Mouse (Mus musculus) C2C12 (cell line): ENCODE measurements around the gene Sgf29. TPM values are rescaled to one million over a fixed set of nuclear protein-coding genes. Genes with fewer than 3 reads are reported as not detected.

ENCODE experiments used
- H3K27me3 ChIP-seq: one replicate; pipeline ENCODE4 v1.6.1; 2011; ENCODE audit not compliant: control insufficient read depth, insufficient read depth, insufficient read length
- H3K36me3 ChIP-seq: one replicate; pipeline ENCODE4 v1.6.1; 2011; ENCODE audit not compliant: control insufficient read depth, insufficient read depth
- H3K4me3 ChIP-seq: one replicate; pipeline ENCODE4 v1.5.1; 2011; ENCODE audit warnings: mild to moderate bottlenecking, control low read depth; ENCODE audit not compliant: poor library complexity, insufficient read depth, severe bottlenecking
- H3K79me2 ChIP-seq: one replicate; pipeline ENCODE4 v1.6.1; 2011; ENCODE audit not compliant: control insufficient read depth, insufficient read depth
- H3K79me3 ChIP-seq: one replicate; pipeline ENCODE4 v1.6.1; 2011; ENCODE audit warnings: low read depth, control low read depth
- H3ac ChIP-seq: one replicate; pipeline ENCODE3; 2011; ENCODE audit warnings: low read depth; ENCODE audit not compliant: control insufficient read depth, insufficient read length
- CEBPB ChIP-seq: IDR thresholded peaks from one replicate; pipeline ENCODE4 v1.6.1; 2011; ENCODE audit warnings: low read depth, mild to moderate bottlenecking, control low read depth, moderate library complexity
- CTCF ChIP-seq: IDR thresholded peaks from one replicate; pipeline ENCODE4 v1.5.1; 2011; ENCODE audit not compliant: control insufficient read depth, insufficient read depth, insufficient read length
- FOSL1 ChIP-seq: IDR thresholded peaks from one replicate; pipeline ENCODE4 v1.8.0; 2011; ENCODE audit warnings: mild to moderate bottlenecking, low read length; ENCODE audit not compliant: poor library complexity, insufficient read depth, severe bottlenecking
- MAX ChIP-seq: IDR thresholded peaks from one replicate; pipeline ENCODE4 v1.6.1; 2011; ENCODE audit warnings: mild to moderate bottlenecking, control low read depth
- MYOD1 ChIP-seq: IDR thresholded peaks from one replicate; pipeline ENCODE4 v1.6.1; 2011; ENCODE audit warnings: low read depth; ENCODE audit not compliant: control insufficient read depth, insufficient read length
- MYOG ChIP-seq: IDR thresholded peaks from one replicate; pipeline ENCODE4 v1.6.1; 2011; ENCODE audit not compliant: control insufficient read depth, insufficient read length; ENCODE audit errors: extremely low read depth
- USF1 ChIP-seq: IDR thresholded peaks from one replicate; pipeline ENCODE4 v1.6.1; 2011; ENCODE audit warnings: low read depth, mild to moderate bottlenecking, control low read depth, moderate library complexity
- polyA plus RNA-seq: library from polyadenylated mRNA; unstranded; fragments of >200 nt; fragmentation: generic; extraction: Trizol; gene quantifications from one replicate; pipeline ENCODE4 v1.2.1, GENCODE M21; 2012; ENCODE audit warnings: missing spikeins

The Sgf29 gene
- polyA plus RNA-seq, 1 experiment: 39.3 TPM

DNA sequence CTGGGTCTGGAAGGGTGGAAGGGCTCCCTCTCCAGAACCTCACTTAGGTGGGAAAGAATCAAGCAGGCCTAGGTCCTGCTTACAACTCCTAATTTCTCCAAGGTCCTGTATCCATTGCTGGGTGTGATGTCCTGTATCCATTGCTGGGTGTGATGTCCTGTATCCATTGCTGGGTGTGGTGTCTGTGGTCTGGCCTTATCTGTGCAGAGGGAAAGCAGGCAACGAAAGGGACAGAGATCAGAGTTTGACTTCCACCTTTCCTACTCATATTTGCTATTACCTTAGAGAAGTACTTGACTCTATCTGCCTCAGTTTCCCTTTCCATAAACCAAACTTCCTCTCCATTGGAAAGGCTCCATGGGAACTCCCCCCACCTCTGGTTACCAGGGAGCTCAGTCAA lies 25.7 kb upstream of the Sgf29 start:
- H3K79me2 ChIP-seq: peaks cover 15% of the 10 kb centered on the region
- TF ChIP-seq MYOG (no peak), CTCF (no peak)
- H3K79me3 ChIP-seq: peaks cover 2% of the 10 kb centered on the region
- no peaks in the 10 kb centered on the region for H3K27me3 ChIP-seq
- no peaks in the 10 kb centered on the region for H3K36me3 ChIP-seq
- no peak overlapping the region for H3K4me3 ChIP-seq
- no peak overlapping the region for H3ac ChIP-seq

DNA sequence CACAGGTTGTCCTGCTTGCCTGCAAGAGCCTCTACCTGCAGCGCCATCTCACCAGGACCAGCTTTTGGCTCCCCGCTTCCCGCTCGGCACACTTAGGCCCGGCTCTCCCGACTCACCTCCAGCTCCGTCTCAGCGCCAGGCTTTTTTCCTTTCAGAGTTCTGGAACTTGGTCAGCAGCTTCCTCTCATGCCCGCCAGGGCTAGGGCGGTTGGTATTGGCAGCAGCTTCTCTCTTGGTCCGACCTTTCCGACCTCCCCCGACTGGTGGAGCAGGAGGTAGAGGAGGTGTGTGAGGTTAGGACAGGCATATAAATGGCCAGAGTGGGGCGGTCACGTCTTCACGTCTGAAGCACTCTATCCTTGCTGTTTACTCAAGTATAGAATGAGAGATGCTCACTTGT lies 24.3 kb upstream of the Sgf29 start:
- TF ChIP-seq MYOG (no peak), FOSL1 (no peak), USF1 (no peak), CEBPB (no peak), MAX (no peak), CTCF (no peak), MYOD1 (no peak)
- Histone ChIP-seq H3K4me3 (peak overlapping the region; percentile 36), H3K79me3 (peaks cover 2% of the 10 kb centered on the region), H3K79me2 (peaks cover 15% of the 10 kb centered on the region), H3K27me3 (no peaks in the 10 kb centered on the region), H3K36me3 (no peaks in the 10 kb centered on the region), H3ac (peak overlapping the region; percentile 65)

DNA sequence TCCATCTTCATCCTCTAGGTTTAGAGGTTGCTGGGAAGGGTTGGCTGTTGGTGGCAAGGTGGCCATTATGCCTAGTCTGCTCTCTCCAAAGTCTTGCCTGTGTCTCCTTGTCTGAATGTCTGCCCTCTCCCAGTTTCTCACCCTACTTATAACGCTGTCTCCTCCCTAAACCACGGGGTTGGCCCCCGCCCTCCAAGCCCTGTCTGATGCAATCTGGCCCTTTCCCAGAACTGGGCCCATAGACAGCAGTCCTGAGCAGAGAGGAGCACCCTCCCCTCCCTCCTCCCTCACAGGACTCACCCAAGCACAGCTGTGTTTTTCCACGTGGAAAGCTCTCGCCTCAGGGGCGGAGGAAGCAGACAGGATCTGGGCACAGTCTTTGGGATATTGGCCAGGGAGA lies 23.7 kb upstream of the Sgf29 start:
- Histone ChIP-seq H3ac (peak overlapping the region; percentile 65), H3K27me3 (no peaks in the 10 kb centered on the region), H3K36me3 (no peaks in the 10 kb centered on the region), H3K79me2 (peaks cover 15% of the 10 kb centered on the region), H3K79me3 (peaks cover 2% of the 10 kb centered on the region), H3K4me3 (peak overlapping the region; percentile 36)
- TF ChIP-seq CEBPB (peak; percentile 81), MYOD1 (peak; percentile 67), MAX (no peak)

DNA sequence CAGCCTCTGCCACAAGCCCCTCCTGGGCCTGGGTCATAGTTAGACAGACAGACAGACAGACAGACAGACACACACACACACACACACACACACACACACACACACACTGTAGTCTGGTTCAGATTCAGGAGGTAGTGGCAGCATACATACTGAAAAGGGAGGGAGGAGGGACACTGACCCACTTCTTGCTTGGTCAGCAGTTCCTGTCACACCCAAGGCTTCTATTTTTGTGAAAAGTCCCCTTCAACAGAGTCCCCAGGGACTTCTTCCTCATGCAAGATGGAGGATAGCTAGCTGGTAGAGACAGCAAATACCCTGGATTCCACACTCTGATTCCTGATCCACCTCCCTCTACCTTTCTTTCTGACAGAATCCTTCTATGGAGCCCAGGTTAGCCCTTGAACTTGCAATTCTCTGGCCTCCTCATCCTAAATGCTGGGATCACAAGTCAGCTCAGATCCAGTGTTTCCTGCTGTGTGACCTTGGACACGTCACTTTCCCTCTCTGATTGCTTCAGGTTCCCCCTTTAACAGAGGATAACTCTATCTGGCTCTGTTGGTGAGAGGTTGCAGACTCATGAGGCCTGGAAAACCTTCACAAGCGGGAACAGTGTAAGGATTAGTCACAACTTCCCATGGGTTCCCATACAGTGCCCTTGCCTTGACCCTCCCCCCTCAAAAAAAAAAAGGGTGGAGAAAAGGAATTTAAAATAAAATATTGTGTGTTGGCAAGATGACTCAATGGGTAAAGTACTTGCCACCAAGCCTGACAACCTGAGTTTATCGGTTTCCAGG lies 23.1 kb upstream of the Sgf29 start:
- no peak overlapping the region for H3K4me3 ChIP-seq
- TF ChIP-seq MYOG (no peak), MAX (no peak), CEBPB (no peak), USF1 (no peak), MYOD1 (no peak), CTCF (no peak), FOSL1 (no peak)
- peaks cover 15% of the 10 kb centered on the region for H3K79me2 ChIP-seq
- H3K79me3 ChIP-seq: peaks cover 2% of the 10 kb centered on the region
- no peaks in the 10 kb centered on the region for H3K36me3 ChIP-seq
- no peak overlapping the region for H3ac ChIP-seq
- H3K27me3 ChIP-seq: no peaks in the 10 kb centered on the region

DNA sequence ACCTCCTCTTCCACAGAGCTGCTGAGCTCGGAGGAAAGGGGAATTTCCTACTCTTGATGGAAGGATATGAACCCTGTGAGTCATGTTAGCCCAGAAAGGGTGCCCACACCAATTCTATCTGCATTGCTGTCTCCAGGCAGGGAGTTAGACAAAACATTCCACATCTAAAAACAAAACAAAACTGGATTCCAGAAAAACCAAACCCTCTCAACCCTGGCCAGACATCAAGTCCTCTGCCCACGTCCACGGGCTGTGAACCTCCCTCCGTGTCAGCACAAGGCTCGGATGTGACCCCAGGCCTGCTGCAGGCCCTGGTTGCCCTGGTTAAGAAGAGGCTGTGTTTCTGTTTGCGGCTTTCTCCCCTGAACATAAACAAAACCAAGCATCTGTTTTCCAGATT lies 21.0 kb upstream of the Sgf29 start:
- Histone ChIP-seq H3K79me3 (peaks cover 2% of the 10 kb centered on the region), H3K36me3 (no peaks in the 10 kb centered on the region), H3K4me3 (no peak overlapping the region), H3K79me2 (peaks cover 15% of the 10 kb centered on the region), H3ac (no peak overlapping the region), H3K27me3 (no peaks in the 10 kb centered on the region)
- no peak for TF ChIP-seq MAX
- no peak for TF ChIP-seq CTCF
- TF ChIP-seq CEBPB: no peak
- TF ChIP-seq MYOD1: no peak
- no peak for TF ChIP-seq MYOG
- TF ChIP-seq USF1: no peak
- no peak for TF ChIP-seq FOSL1

DNA sequence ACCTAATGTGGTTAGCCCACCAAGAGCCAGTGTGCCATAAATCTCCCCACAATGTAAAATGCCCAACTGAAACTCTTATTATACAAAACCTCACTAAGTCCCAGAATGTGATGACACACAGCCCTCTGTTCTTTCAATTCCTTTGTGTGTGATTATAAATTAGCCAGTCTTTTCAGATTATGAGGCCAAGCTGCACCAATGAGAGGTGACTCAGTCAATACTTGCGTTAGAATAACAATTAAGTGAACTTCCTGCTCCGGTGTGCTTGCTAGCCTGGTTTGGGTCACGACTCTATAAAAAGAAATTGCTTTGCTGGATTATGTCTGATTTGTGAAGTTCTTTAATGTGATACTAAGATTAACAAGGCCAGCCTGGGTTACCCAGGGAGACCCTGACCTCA lies 19.2 kb upstream of the Sgf29 start:
- TF ChIP-seq MYOG (no peak), USF1 (no peak), MYOD1 (no peak), CEBPB (no peak), FOSL1 (no peak), CTCF (no peak), MAX (no peak)
- Histone ChIP-seq H3K27me3 (no peaks in the 10 kb centered on the region), H3K36me3 (no peaks in the 10 kb centered on the region), H3ac (no peak overlapping the region), H3K79me2 (no peaks in the 10 kb centered on the region), H3K79me3 (no peaks in the 10 kb centered on the region), H3K4me3 (no peak overlapping the region)
